Mouse (Mus musculus): ENCODE data around the gene Olfr729. TPM values are rescaled to one million over a fixed set of nuclear protein-coding genes. Genes with fewer than 3 reads are reported as not detected.

Olfr729 gene
- not detected in 2 replicates for polyA plus RNA-seq (2014; fragmentation: Nextera tagmentation; extraction: Ambion mirVana)

DNA sequence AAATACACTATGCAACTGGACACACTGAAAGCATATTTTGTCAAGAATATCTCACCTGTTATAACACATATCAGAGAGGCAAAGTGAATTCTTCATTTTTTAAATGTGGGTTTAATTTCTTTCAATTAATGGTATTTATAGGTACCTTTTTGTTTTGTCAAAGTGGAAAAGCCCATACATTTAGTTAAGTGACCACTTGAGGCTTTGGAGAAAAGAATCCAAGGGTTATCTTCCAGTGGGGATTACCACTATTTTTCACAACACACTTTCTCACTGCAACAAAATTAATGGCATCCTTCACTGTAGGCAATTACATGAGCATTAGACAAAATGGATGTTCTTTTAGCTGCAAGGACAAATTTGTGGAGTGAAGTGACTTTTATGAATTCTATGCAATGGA is at the start of gene Olfr729:
Olfr729 (minus strand) TSS at position 101 of the 400 bp plus-strand sequence.
- no peak within 1 kb of the TSS for H3K9ac ChIP-seq (replicated peaks; ENCODE audit: low read length)
- H3K36me3 ChIP-seq (replicated peaks; ENCODE audit: control insufficient read depth, insufficient read depth, low read depth, low read length), result no peaks in the 10 kb centered on the region
- no peak within 1 kb of the TSS for H3K4me2 ChIP-seq (ENCODE audit: low read depth, low read length)
- ATAC-seq (replicated peaks; ENCODE audit: insufficient number of reproducible peaks, low FRiP score, low TSS enrichment, low read depth), result no peak
- H3K9me3 ChIP-seq (replicated peaks; ENCODE audit: control insufficient read depth, low read length), result no peaks in the 10 kb centered on the region
- no peak within 1 kb of the TSS for H3K27ac ChIP-seq (replicated peaks; ENCODE audit: low read depth, low read length)
- no peaks in the 10 kb centered on the region for H3K27me3 ChIP-seq (ENCODE audit: control insufficient read depth, insufficient read depth, low read length)
- DNase-seq (ENCODE audit: low spot score), result no peak
- H3K4me1 ChIP-seq (ENCODE audit: control insufficient read depth, insufficient read depth, low read length), result no peaks in the 10 kb centered on the region
- no peak within 1 kb of the TSS for H3K4me3 ChIP-seq (ENCODE audit: low read depth, low read length)

DNA sequence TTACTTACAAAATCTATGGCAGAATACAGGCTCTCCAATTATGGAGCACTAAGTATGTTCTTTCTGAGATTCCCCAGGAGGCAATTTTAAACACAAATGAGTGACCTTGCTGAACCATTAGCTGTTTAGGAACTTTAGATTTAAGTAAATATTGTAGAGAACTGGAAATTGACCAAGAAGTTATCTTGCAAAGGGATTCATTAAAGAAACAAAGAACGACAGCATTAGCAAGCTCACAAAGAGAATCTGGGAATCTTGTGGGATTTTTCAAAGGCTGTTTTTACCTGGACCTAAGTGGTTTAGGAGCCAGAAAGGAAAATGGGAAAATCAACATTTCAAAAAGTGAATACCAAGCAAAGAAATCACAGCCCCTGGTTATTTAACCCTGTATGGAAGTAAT is 35.4 kb upstream of the Olfr729 start, which contains the start of gene Olfr730:
Olfr730 (minus strand) TSS at position 101 of the 400 bp plus-strand sequence.
- no peak for ATAC-seq (replicated peaks; ENCODE audit: insufficient number of reproducible peaks, low FRiP score, low TSS enrichment, low read depth)
- no peaks in the 10 kb centered on the region for H3K36me3 ChIP-seq (replicated peaks; ENCODE audit: control insufficient read depth, insufficient read depth, low read depth, low read length)

GRCm38 (mm10) chr14:50142580-50142979 is 10.1 kb downstream of the Olfr729 start, which contains the start of gene Olfr728:
Gene Olfr728, minus strand, starts transcription at chr14:50142680.
- Histone ChIP-seq H3K9me3 (replicated peaks; ENCODE audit: control insufficient read depth, low read length) (no peaks in the 10 kb centered on the region), H3K9ac (replicated peaks; ENCODE audit: low read length) (no peak within 1 kb of the TSS), H3K27me3 (ENCODE audit: control insufficient read depth, insufficient read depth, low read length) (no peaks in the 10 kb centered on the region), H3K36me3 (replicated peaks; ENCODE audit: control insufficient read depth, insufficient read depth, low read depth, low read length) (no peaks in the 10 kb centered on the region), H3K4me3 (ENCODE audit: low read depth, low read length) (no peak within 1 kb of the TSS), H3K27ac (replicated peaks; ENCODE audit: low read depth, low read length) (no peak within 1 kb of the TSS), H3K4me2 (ENCODE audit: low read depth, low read length) (no peak within 1 kb of the TSS), H3K4me1 (ENCODE audit: control insufficient read depth, insufficient read depth, low read length) (no peaks in the 10 kb centered on the region)
- WGBS, result 86% methylated on average over 5 of the region's 5 CpGs
- DNase-seq (ENCODE audit: low spot score) (no peak), ATAC-seq (replicated peaks; ENCODE audit: insufficient number of reproducible peaks, low FRiP score, low TSS enrichment, low read depth) (no peak)

More for the DNA sequence above, 35.4 kb upstream of the Olfr729 start, which contains the start of gene Olfr730:
- Histone ChIP-seq H3K9ac (replicated peaks; ENCODE audit: low read length) (no peak within 1 kb of the TSS), H3K9me3 (replicated peaks; ENCODE audit: control insufficient read depth, low read length) (no peaks in the 10 kb centered on the region), H3K4me2 (ENCODE audit: low read depth, low read length) (no peak within 1 kb of the TSS), H3K4me1 (ENCODE audit: control insufficient read depth, insufficient read depth, low read length) (no peaks in the 10 kb centered on the region), H3K4me3 (ENCODE audit: low read depth, low read length) (no peak within 1 kb of the TSS), H3K27me3 (ENCODE audit: control insufficient read depth, insufficient read depth, low read length) (no peaks in the 10 kb centered on the region), H3K27ac (replicated peaks; ENCODE audit: low read depth, low read length) (no peak within 1 kb of the TSS)
- DNase-seq (ENCODE audit: low spot score), result no peak
- WGBS, result 58% methylated on average over 1 of the region's 1 CpGs

GRCm38 (mm10) chr14:50122886-50123285 is 29.8 kb downstream of the Olfr729 start, which contains the start of gene Olfr727:
Gene Olfr727, plus strand, starts transcription at chr14:50123186.
- Histone ChIP-seq H3K9me3 (replicated peaks; ENCODE audit: control insufficient read depth, low read length) (no peaks in the 10 kb centered on the region), H3K9ac (replicated peaks; ENCODE audit: low read length) (no peak within 1 kb of the TSS), H3K4me1 (ENCODE audit: control insufficient read depth, insufficient read depth, low read length) (no peaks in the 10 kb centered on the region), H3K36me3 (replicated peaks; ENCODE audit: control insufficient read depth, insufficient read depth, low read depth, low read length) (no peaks in the 10 kb centered on the region), H3K4me3 (ENCODE audit: low read depth, low read length) (no peak within 1 kb of the TSS), H3K27ac (replicated peaks; ENCODE audit: low read depth, low read length) (no peak within 1 kb of the TSS), H3K4me2 (ENCODE audit: low read depth, low read length) (no peak within 1 kb of the TSS), H3K27me3 (ENCODE audit: control insufficient read depth, insufficient read depth, low read length) (no peaks in the 10 kb centered on the region)
- no peak for DNase-seq (ENCODE audit: low spot score)
- WGBS, result 76% methylated on average over 1 of the region's 1 CpGs
- ATAC-seq (replicated peaks; ENCODE audit: insufficient number of reproducible peaks, low FRiP score, low TSS enrichment, low read depth), result no peak

Other genes with a start within 250 kb of the Olfr729 start
- not detected in 2 replicates for gene Olfr723, start 221.1 kb downstream of the Olfr729 start, polyA plus RNA-seq (2014; fragmentation: Nextera tagmentation; extraction: Ambion mirVana)
- gene Olfr724, start 189.6 kb downstream of the Olfr729 start, polyA plus RNA-seq (2014; fragmentation: Nextera tagmentation; extraction: Ambion mirVana), result not detected in 2 replicates
- not detected in 2 replicates for gene Olfr725, start 112.5 kb downstream of the Olfr729 start, polyA plus RNA-seq (2014; fragmentation: Nextera tagmentation; extraction: Ambion mirVana)
- gene Olfr726, start 62.0 kb downstream of the Olfr729 start, polyA plus RNA-seq (2014; fragmentation: Nextera tagmentation; extraction: Ambion mirVana), result not detected in 2 replicates
- not detected in 2 replicates for gene Olfr727, start 29.7 kb downstream of the Olfr729 start, polyA plus RNA-seq (2014; fragmentation: Nextera tagmentation; extraction: Ambion mirVana)
- not detected in 2 replicates for gene Olfr728, start 10.2 kb downstream of the Olfr729 start, polyA plus RNA-seq (2014; fragmentation: Nextera tagmentation; extraction: Ambion mirVana)
- not detected in 2 replicates for gene Olfr730, start 35.3 kb upstream of the Olfr729 start, polyA plus RNA-seq (2014; fragmentation: Nextera tagmentation; extraction: Ambion mirVana)
- not detected in 2 replicates for gene Olfr731, start 89.0 kb upstream of the Olfr729 start, polyA plus RNA-seq (2014; fragmentation: Nextera tagmentation; extraction: Ambion mirVana)
- gene Olfr732, start 131.3 kb upstream of the Olfr729 start, polyA plus RNA-seq (2014; fragmentation: Nextera tagmentation; extraction: Ambion mirVana), result not detected in 2 replicates
- gene Olfr733, start 148.6 kb upstream of the Olfr729 start, polyA plus RNA-seq (2014; fragmentation: Nextera tagmentation; extraction: Ambion mirVana), result not detected in 2 replicates
- gene Olfr734, start 173.9 kb upstream of the Olfr729 start, polyA plus RNA-seq (2014; fragmentation: Nextera tagmentation; extraction: Ambion mirVana), result not detected in 2 replicates
- gene Olfr735, start 196.0 kb upstream of the Olfr729 start, polyA plus RNA-seq (2014; fragmentation: Nextera tagmentation; extraction: Ambion mirVana), result not detected in 2 replicates
- gene Tlr11, start 205.0 kb upstream of the Olfr729 start, polyA plus RNA-seq (2014; fragmentation: Nextera tagmentation; extraction: Ambion mirVana), result not detected in 2 replicates
- not detected in 2 replicates for gene Olfr736, start 228.3 kb upstream of the Olfr729 start, polyA plus RNA-seq (2014; fragmentation: Nextera tagmentation; extraction: Ambion mirVana)